Mouse (Mus musculus) myocyte (in vitro differentiated cells): Measurements from ENCODE around the gene Kcnh2.

ENCODE experiments used
- CEBPB ChIP-seq: IDR thresholded peaks from 2 replicates; pipeline ENCODE4 v1.6.1; 2011; ENCODE audit warnings: mild to moderate bottlenecking, moderate library complexity; ENCODE audit not compliant: poor library complexity, insufficient read depth, severe bottlenecking
- MYOD1 ChIP-seq, 3 experiments: IDR thresholded peaks; one replicate each; pipeline ENCODE4 v1.6.1; 2011; ENCODE audit warnings: control low read depth in 2 of 3, low read depth in 2 of 3, mild to moderate bottlenecking in 2 of 3, moderate library complexity in 1 of 3; ENCODE audit not compliant: insufficient read length in 2 of 3, control insufficient read depth in 1 of 3
- POLR2A ChIP-seq: IDR thresholded peaks from one replicate; pipeline ENCODE4 v1.6.1; 2011; ENCODE audit warnings: low read depth, mild to moderate bottlenecking, control low read depth, moderate library complexity; ENCODE audit not compliant: insufficient read length
- TCF3 ChIP-seq: IDR thresholded peaks from one replicate; pipeline ENCODE4 v1.6.1; 2011; ENCODE audit warnings: low read depth, control low read depth; ENCODE audit not compliant: insufficient read length

- TF ChIP-seq POLR2A (no peak), TCF3 (no peak), MYOD1 (IDR thresholded peaks at IDR 0.05; ENCODE audit: control insufficient read depth in 1 of 3, insufficient read length in 2 of 3, low read depth in 2 of 3) (no peak), CEBPB (no peak)
Observed at GRCm38 (mm10) chr5:24374216-24374615, 22.8 kb upstream of the Kcnh2 start.
